Mouse (Mus musculus): ENCODE results near the gene Vmn1r168. TPM values are rescaled to one million over a fixed set of nuclear protein-coding genes. Genes with fewer than 3 reads are reported as not detected.
"Not testable (repeated sequence)": the region's sequence is repeated elsewhere in the genome, so short reads cannot be mapped to it uniquely, and the experiment has no call there.

Vmn1r168 gene
- polyA plus RNA-seq (2016; fragmentation: Nextera tagmentation; extraction: Ambion mirVana): not detected in 2 replicates

- H3K9me3 ChIP-seq (replicated peaks); H3K9ac ChIP-seq; ATAC-seq; H3K27me3 ChIP-seq (replicated peaks); H3K4me2 ChIP-seq; H3K4me1 ChIP-seq; H3K36me3 ChIP-seq; H3K27ac ChIP-seq; H3K4me3 ChIP-seq: not testable (repeated sequence)
- no CpG with 5 or more reads among the region's 1 CpGs for WGBS (ENCODE audit: insufficient replicate concordance)
These were observed at the start of gene Vmn1r168 for GRCm38 (mm10) chr7:23539432-23539831. Vmn1r168 (plus strand) TSS chr7:23539732.

GRCm38 (mm10) chr7:23507106-23507505 is 32.4 kb upstream of the Vmn1r168 start, which contains the start of gene Vmn1r167:
Vmn1r167 (minus strand) TSS chr7:23507206.
- WGBS (ENCODE audit: insufficient replicate concordance): 60% methylated on average over 2 of the region's 2 CpGs
- not testable (repeated sequence) for H3K9ac ChIP-seq; H3K9me3 ChIP-seq (replicated peaks); H3K36me3 ChIP-seq; H3K27ac ChIP-seq; H3K4me2 ChIP-seq; H3K4me1 ChIP-seq; H3K27me3 ChIP-seq (replicated peaks); H3K4me3 ChIP-seq; ATAC-seq

GRCm38 (mm10) chr7:23575226-23575625 is 35.7 kb downstream of the Vmn1r168 start, which contains the start of gene Vmn1r169:
Vmn1r169 (plus strand) TSS chr7:23575526.
- H3K9me3 ChIP-seq (replicated peaks); ATAC-seq; H3K36me3 ChIP-seq; H3K27me3 ChIP-seq (replicated peaks); H3K4me3 ChIP-seq; H3K27ac ChIP-seq; H3K4me2 ChIP-seq; H3K4me1 ChIP-seq; H3K9ac ChIP-seq: not testable (repeated sequence)
- 53% methylated on average over 1 of the region's 2 CpGs for WGBS (ENCODE audit: insufficient replicate concordance)

Other genes starting within 250 kb of the Vmn1r168 start
- gene Nlrp4e, start 238.5 kb upstream of the Vmn1r168 start, polyA plus RNA-seq (2016; fragmentation: Nextera tagmentation; extraction: Ambion mirVana): not detected in 2 replicates
- not detected in 2 replicates for gene Nlrp5, start 153.8 kb upstream of the Vmn1r168 start, polyA plus RNA-seq (2016; fragmentation: Nextera tagmentation; extraction: Ambion mirVana)
- gene Vmn1r167, start 32.5 kb upstream of the Vmn1r168 start, polyA plus RNA-seq (2016; fragmentation: Nextera tagmentation; extraction: Ambion mirVana): not detected in 2 replicates
- not detected in 2 replicates for gene Vmn1r169, start 35.8 kb downstream of the Vmn1r168 start, polyA plus RNA-seq (2016; fragmentation: Nextera tagmentation; extraction: Ambion mirVana)
- gene Vmn1r170, start 66.4 kb downstream of the Vmn1r168 start, polyA plus RNA-seq (2016; fragmentation: Nextera tagmentation; extraction: Ambion mirVana): not detected in 2 replicates
- gene Vmn1r171, start 91.0 kb downstream of the Vmn1r168 start, polyA plus RNA-seq (2016; fragmentation: Nextera tagmentation; extraction: Ambion mirVana): not detected in 2 replicates
- gene Vmn1r172, start 118.6 kb downstream of the Vmn1r168 start, polyA plus RNA-seq (2016; fragmentation: Nextera tagmentation; extraction: Ambion mirVana): not detected in 2 replicates
- not detected in 2 replicates for gene Vmn1r173, start 161.0 kb downstream of the Vmn1r168 start, polyA plus RNA-seq (2016; fragmentation: Nextera tagmentation; extraction: Ambion mirVana)
- gene Vmn1r174, start 212.5 kb downstream of the Vmn1r168 start, polyA plus RNA-seq (2016; fragmentation: Nextera tagmentation; extraction: Ambion mirVana): not detected in 2 replicates

Data from liver, embryonic 12.5 days (tissue).